Mouse (Mus musculus) stomach, embryonic 16.5 days (tissue): Measurements from ENCODE around the gene Plcxd2. TPM values are rescaled to one million over a fixed set of nuclear protein-coding genes. Genes with fewer than 3 reads are reported as not detected.
A peak's percentile ranks its signal among the peaks of the same experiment; 100 is the strongest.

ENCODE experiments used
- ATAC-seq: fragments of 200-750 bp; cut with Nextera tagmentation; 2 replicates; pipeline ENCODE4 v1.8.0; 2017; ENCODE audit warnings: moderate number of reproducible peaks, moderate TSS enrichment; ENCODE audit not compliant: insufficient read depth, low FRiP score
- H3K27ac ChIP-seq: fragments of 300-500 bp; sonication (generic); 2 replicates; pipeline ENCODE4 v1.5.1; 2014; ENCODE audit warnings: low read length
- H3K27me3 ChIP-seq: fragments of 300-500 bp; sonication (generic); 2 replicates; pipeline ENCODE4 v1.6.1; 2014; ENCODE audit warnings: low read length, control low read depth, mixed read lengths; ENCODE audit not compliant: control insufficient read depth, insufficient read depth
- H3K36me3 ChIP-seq: fragments of 300-500 bp; sonication (generic); 2 replicates; pipeline ENCODE4 v1.6.1; 2014; ENCODE audit warnings: low read length; ENCODE audit not compliant: control insufficient read depth, insufficient read depth
- H3K4me1 ChIP-seq: fragments of 300-500 bp; sonication (generic); 2 replicates; pipeline ENCODE4 v1.6.1; 2014; ENCODE audit warnings: low read length, control low read depth, mixed read lengths; ENCODE audit not compliant: control insufficient read depth, insufficient read depth
- H3K4me2 ChIP-seq: fragments of 300-500 bp; sonication (generic); 2 replicates; pipeline ENCODE4 v1.6.1; 2014; ENCODE audit warnings: low read depth, low read length, mixed read lengths
- H3K4me3 ChIP-seq: fragments of 300-500 bp; sonication (generic); replicated peaks from 2 replicates; pipeline ENCODE4 v1.5.1; 2014; ENCODE audit warnings: mild to moderate bottlenecking, low read length
- H3K9ac ChIP-seq: fragments of 300-500 bp; sonication (generic); 2 replicates; pipeline ENCODE4 v1.6.1; 2014; ENCODE audit warnings: low read length
- H3K9me3 ChIP-seq: fragments of 300-500 bp; sonication (generic); replicated peaks from 2 replicates; pipeline ENCODE4 v1.6.1; 2016; ENCODE audit warnings: low read length, control low read depth; ENCODE audit not compliant: control insufficient read depth
- WGBS: fragments of 180-500 bp; shearing (Covaris S2); extraction: QIAGEN DNeasy Blood & Tissue Kit; methylation state at CpG from one replicate; pipeline ENCODE4 v1.1.7; 2014; 5-methylcytosine and 5-hydroxymethylcytosine counted together
- polyA plus RNA-seq: library from polyadenylated mRNA; unstranded; fragments of >200 nt; fragmentation: Nextera tagmentation; extraction: Ambion mirVana; gene quantifications from 2 replicates; pipeline ENCODE4 v1.2.1, GENCODE M21; 2015

The Plcxd2 gene
- polyA plus RNA-seq, 1 experiment from 2014 or later = 2.2 TPM

- no peak overlapping the region for H3K9ac ChIP-seq
- no peaks in the 10 kb centered on the region for H3K36me3 ChIP-seq
- peak overlapping the region; percentile 25 for H3K27ac ChIP-seq
- H3K4me2 ChIP-seq = peak overlapping the region; percentile 23; the same call in 1 of the 2 replicates
- no peak overlapping the region for H3K4me3 ChIP-seq
- H3K9me3 ChIP-seq = no peaks in the 10 kb centered on the region
- no peaks in the 10 kb centered on the region for H3K4me1 ChIP-seq
- H3K27me3 ChIP-seq = no peaks in the 10 kb centered on the region
- peak; percentile 64; the same call in 1 of the 2 replicates for ATAC-seq
- whole genome bisulfite sequencing = 28% methylated on average over 5 of the region's 5 CpGs
Measured at GRCm38 (mm10) chr16:45952501-45952900, 57.5 kb downstream of the Plcxd2 start.

GRCm38 (mm10) chr16:45952035-45952434, 58.0 kb downstream of the Plcxd2 start:
- no peak overlapping the region for H3K4me2 ChIP-seq
- no peak overlapping the region for H3K9ac ChIP-seq
- H3K27ac ChIP-seq = no peak overlapping the region; the same call in 1 of the 2 replicates
- H3K36me3 ChIP-seq = no peaks in the 10 kb centered on the region
- no peak for ATAC-seq
- H3K4me3 ChIP-seq = no peak overlapping the region
- H3K9me3 ChIP-seq = no peaks in the 10 kb centered on the region
- H3K4me1 ChIP-seq = no peaks in the 10 kb centered on the region
- H3K27me3 ChIP-seq = no peaks in the 10 kb centered on the region
- 45% methylated on average over 2 of the region's 2 CpGs for WGBS

GRCm38 (mm10) chr16:45946335-45946734, 63.7 kb downstream of the Plcxd2 start:
- no peak overlapping the region for H3K9ac ChIP-seq
- H3K4me2 ChIP-seq = no peak overlapping the region
- no peaks in the 10 kb centered on the region for H3K27me3 ChIP-seq
- 0 out of 2 replicates have a peak, but pooled peaks have one; percentile 25 for ATAC-seq
- H3K36me3 ChIP-seq = no peaks in the 10 kb centered on the region
- H3K27ac ChIP-seq = no peak overlapping the region
- no peak overlapping the region for H3K4me3 ChIP-seq
- WGBS = 76% methylated on average over 2 of the region's 2 CpGs
- H3K9me3 ChIP-seq = no peaks in the 10 kb centered on the region
- 0 out of 2 replicates have a peak, but pooled peaks cover 6% of the 10 kb centered on the region for H3K4me1 ChIP-seq

- Histone ChIP-seq H3K9me3 (no peaks in the 10 kb centered on the region), H3K4me1 (0 out of 2 replicates have a peak, but pooled peaks cover 6% of the 10 kb centered on the region), H3K36me3 (no peaks in the 10 kb centered on the region), H3K27ac (peak overlapping the region; percentile 5; the same call in 1 of the 2 replicates), H3K9ac (no peak overlapping the region), H3K4me2 (0 out of 2 replicates have a peak overlapping the region, but pooled peaks have one; percentile 10), H3K27me3 (no peaks in the 10 kb centered on the region), H3K4me3 (no peak overlapping the region)
- 78% methylated on average over 5 of the region's 5 CpGs for WGBS
- no peak; the same call in 1 of the 2 replicates for ATAC-seq
Measured at GRCm38 (mm10) chr16:45945649-45946048, 64.4 kb downstream of the Plcxd2 start.

- peak; percentile 50; the same call in 1 of the 2 replicates for ATAC-seq
- no peak overlapping the region for H3K9ac ChIP-seq
- H3K9me3 ChIP-seq = no peaks in the 10 kb centered on the region
- H3K27ac ChIP-seq = peak overlapping the region; percentile 5; the same call in 1 of the 2 replicates
- H3K4me1 ChIP-seq = 0 out of 2 replicates have a peak, but pooled peaks cover 6% of the 10 kb centered on the region
- H3K36me3 ChIP-seq = no peaks in the 10 kb centered on the region
- no peaks in the 10 kb centered on the region for H3K27me3 ChIP-seq
- H3K4me3 ChIP-seq = no peak overlapping the region
- peak overlapping the region; percentile 10; the same call in 1 of the 2 replicates for H3K4me2 ChIP-seq
- 19% methylated on average over 11 of the region's 11 CpGs for WGBS
Measured at GRCm38 (mm10) chr16:45945174-45945631, 64.8 kb downstream of the Plcxd2 start.

- Histone ChIP-seq H3K9ac (no peak overlapping the region), H3K27me3 (no peaks in the 10 kb centered on the region), H3K27ac (no peak overlapping the region), H3K36me3 (no peaks in the 10 kb centered on the region), H3K4me2 (no peak overlapping the region), H3K9me3 (no peaks in the 10 kb centered on the region), H3K4me3 (no peak overlapping the region), H3K4me1 (0 out of 2 replicates have a peak, but pooled peaks cover 6% of the 10 kb centered on the region)
- WGBS = 67% methylated on average over 8 of the region's 8 CpGs
- no peak for ATAC-seq
Measured at GRCm38 (mm10) chr16:45942169-45942891, 67.7 kb downstream of the Plcxd2 start.

GRCm38 (mm10) chr16:45940701-45941100, 69.3 kb downstream of the Plcxd2 start:
- H3K27me3 ChIP-seq = no peaks in the 10 kb centered on the region
- H3K4me2 ChIP-seq = no peak overlapping the region
- WGBS = 85% methylated on average over 2 of the region's 2 CpGs
- ATAC-seq = no peak
- H3K9ac ChIP-seq = no peak overlapping the region
- H3K9me3 ChIP-seq = no peaks in the 10 kb centered on the region
- no peak overlapping the region for H3K4me3 ChIP-seq
- H3K36me3 ChIP-seq = no peaks in the 10 kb centered on the region
- 0 out of 2 replicates have a peak, but pooled peaks cover 10% of the 10 kb centered on the region for H3K4me1 ChIP-seq
- H3K27ac ChIP-seq = no peak overlapping the region

GRCm38 (mm10) chr16:45939436-45939835, 70.6 kb downstream of the Plcxd2 start:
- no peak for ATAC-seq
- no peak overlapping the region for H3K9ac ChIP-seq
- no peak overlapping the region for H3K4me2 ChIP-seq
- H3K9me3 ChIP-seq = no peaks in the 10 kb centered on the region
- H3K4me3 ChIP-seq = no peak overlapping the region
- WGBS = 91% methylated on average over 3 of the region's 3 CpGs
- H3K36me3 ChIP-seq = no peaks in the 10 kb centered on the region
- no peak overlapping the region for H3K27ac ChIP-seq
- no peaks in the 10 kb centered on the region for H3K27me3 ChIP-seq
- H3K4me1 ChIP-seq = 0 out of 2 replicates have a peak, but pooled peaks cover 4% of the 10 kb centered on the region

GRCm38 (mm10) chr16:45937381-45937780, 72.6 kb downstream of the Plcxd2 start:
- 47% methylated on average over 2 of the region's 2 CpGs for WGBS
- Histone ChIP-seq H3K9me3 (no peaks in the 10 kb centered on the region), H3K27me3 (no peaks in the 10 kb centered on the region), H3K4me1 (0 out of 2 replicates have a peak, but pooled peaks cover 4% of the 10 kb centered on the region), H3K27ac (no peak overlapping the region), H3K4me3 (no peak overlapping the region), H3K36me3 (no peaks in the 10 kb centered on the region), H3K4me2 (no peak overlapping the region), H3K9ac (no peak overlapping the region)
- no peak for ATAC-seq
